Mouse (Mus musculus): Measurements from ENCODE around the gene Snx25. TPM values are rescaled to one million over a fixed set of nuclear protein-coding genes. Genes with fewer than 3 reads are reported as not detected.

Snx25 gene
- total RNA-seq, 1 experiment: 8.1 TPM

DNA sequence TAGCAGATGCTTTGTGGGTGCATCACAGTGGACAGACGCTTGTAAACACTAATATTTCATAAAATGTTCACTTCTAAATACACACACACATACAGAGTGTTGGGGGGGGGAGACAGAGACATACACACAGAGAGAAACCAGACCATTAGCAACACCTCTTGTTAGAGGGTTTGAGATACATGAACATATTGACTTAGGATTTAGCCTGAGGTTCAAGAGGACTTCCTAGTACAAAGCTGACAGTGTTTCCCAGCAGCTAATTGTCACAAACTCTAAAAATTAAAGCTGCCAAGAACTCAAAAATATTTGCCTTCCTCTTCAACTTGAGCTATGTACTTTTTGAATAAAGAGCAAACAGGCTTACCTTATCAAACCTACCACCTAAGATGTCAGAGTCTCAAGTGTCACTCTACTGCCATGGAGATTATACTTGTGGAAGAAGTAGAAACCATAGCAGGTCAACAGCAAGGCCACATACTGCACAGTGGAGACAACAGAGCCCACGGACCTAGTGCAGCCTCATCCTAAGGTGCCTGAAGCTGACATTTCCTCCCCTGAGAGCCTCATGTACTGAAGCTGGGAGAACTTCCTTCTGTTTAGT lies 78.3 kb downstream of the Snx25 start:
- H3K36me3 ChIP-seq (ENCODE audit: control insufficient read depth, insufficient read depth, low read length, poor library complexity, severe bottlenecking): no peaks in the 10 kb centered on the region
- H3K9me3 ChIP-seq (ENCODE audit: control insufficient read depth, insufficient read depth, low read depth, low read length): no peaks in the 10 kb centered on the region
- DNase-seq (ENCODE audit: low read depth, low spot score): no peak
- H3K9ac ChIP-seq (ENCODE audit: insufficient read depth, low read depth, low read length, poor library complexity, severe bottlenecking): no peak overlapping the region
- H3K4me1 ChIP-seq (ENCODE audit: control insufficient read depth in 2 of 2, insufficient read depth in 2 of 2, low read length in 2 of 2, poor library complexity in 1 of 2): no peaks in the 10 kb centered on the region
- in situ Hi-C loops (cut with MboI; ENCODE audit: low sequenced_read_pairs in 2 of 2, unreplicated experiment in 2 of 2): no loop called here
- no peak overlapping the region for H3K27ac ChIP-seq (ENCODE audit: insufficient read depth, low read depth, low read length, poor library complexity, severe bottlenecking)
- no peak overlapping the region for H3K4me3 ChIP-seq (ENCODE audit: insufficient read depth in 1 of 2, low read depth in 1 of 2, low read length in 2 of 2, poor library complexity in 1 of 2, severe bottlenecking in 1 of 2)
- TF ChIP-seq CHD2 (IDR thresholded peaks at IDR 0.05; ENCODE audit: low read depth, low read length): no peak
- TF ChIP-seq ZNF384 (IDR thresholded peaks at IDR 0.05; ENCODE audit: low read depth, low read length): no peak
- no peak for TF ChIP-seq ZC3H11A (IDR thresholded peaks at IDR 0.05; ENCODE audit: borderline replicate concordance, low read depth, low read length)
- no peak for TF ChIP-seq MAFK (IDR thresholded peaks at IDR 0.05; ENCODE audit: insufficient read depth, low read depth, low read length)
- TF ChIP-seq HCFC1 (IDR thresholded peaks at IDR 0.05; ENCODE audit: borderline replicate concordance, insufficient read depth, low read length): no peak

DNA sequence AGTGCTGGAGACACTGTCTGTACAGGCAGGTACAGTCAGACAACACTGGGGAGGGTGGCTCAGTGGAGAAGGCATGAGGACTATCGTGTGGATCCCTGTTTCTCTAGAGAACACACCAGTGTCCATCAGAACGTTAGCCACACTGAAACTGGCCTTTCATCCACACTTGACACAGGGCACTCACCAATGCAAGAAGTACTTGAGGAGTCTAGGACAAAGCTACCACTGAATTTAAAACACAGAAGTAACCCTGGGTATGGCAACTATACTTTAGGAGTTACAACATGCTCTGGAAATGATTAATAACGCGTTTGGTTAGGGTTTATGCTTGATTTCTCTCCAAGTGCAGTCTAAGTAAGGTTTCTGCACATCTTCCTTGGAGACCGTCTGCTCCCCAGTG lies 79.2 kb downstream of the Snx25 start:
- in situ Hi-C loops (cut with MboI; ENCODE audit: low sequenced_read_pairs in 2 of 2, unreplicated experiment in 2 of 2): no loop called here
- no peaks in the 10 kb centered on the region for H3K36me3 ChIP-seq (ENCODE audit: control insufficient read depth, insufficient read depth, low read length, poor library complexity, severe bottlenecking)
- H3K9me3 ChIP-seq (ENCODE audit: control insufficient read depth, insufficient read depth, low read depth, low read length): no peaks in the 10 kb centered on the region
- H3K4me3 ChIP-seq (ENCODE audit: insufficient read depth in 1 of 2, low read depth in 1 of 2, low read length in 2 of 2, poor library complexity in 1 of 2, severe bottlenecking in 1 of 2): no peak overlapping the region
- no peak for DNase-seq (ENCODE audit: low read depth, low spot score)
- TF ChIP-seq HCFC1 (IDR thresholded peaks at IDR 0.05; ENCODE audit: borderline replicate concordance, insufficient read depth, low read length) (no peak), CHD2 (IDR thresholded peaks at IDR 0.05; ENCODE audit: low read depth, low read length) (no peak), ZNF384 (IDR thresholded peaks at IDR 0.05; ENCODE audit: low read depth, low read length) (no peak), MAFK (IDR thresholded peaks at IDR 0.05; ENCODE audit: insufficient read depth, low read depth, low read length) (no peak), ZC3H11A (IDR thresholded peaks at IDR 0.05; ENCODE audit: borderline replicate concordance, low read depth, low read length) (no peak)
- H3K27ac ChIP-seq (ENCODE audit: insufficient read depth, low read depth, low read length, poor library complexity, severe bottlenecking): no peak overlapping the region
- H3K4me1 ChIP-seq (ENCODE audit: control insufficient read depth in 2 of 2, insufficient read depth in 2 of 2, low read length in 2 of 2, poor library complexity in 1 of 2): no peaks in the 10 kb centered on the region
- H3K9ac ChIP-seq (ENCODE audit: insufficient read depth, low read depth, low read length, poor library complexity, severe bottlenecking): no peak overlapping the region

DNA sequence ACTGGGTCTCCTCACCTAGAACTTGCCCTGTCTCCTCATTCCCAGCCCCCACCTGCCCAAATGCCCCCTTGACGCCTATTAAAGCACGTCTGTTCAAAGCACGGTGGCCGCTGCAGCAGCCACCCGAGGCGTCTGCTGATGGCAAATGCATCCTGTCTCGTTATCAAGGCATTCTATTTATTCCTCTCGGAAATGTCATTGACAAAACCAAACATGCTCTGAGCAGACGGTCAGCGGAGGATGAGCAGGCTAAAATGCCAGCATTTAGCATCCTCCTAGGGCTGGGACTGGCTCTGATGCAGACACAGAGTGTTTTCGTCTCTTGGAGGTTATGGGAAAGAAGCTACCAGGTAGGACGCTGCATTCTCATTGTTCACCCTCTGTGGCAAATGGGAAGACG lies 111.7 kb downstream of the Snx25 start:
- Histone ChIP-seq H3K4me1 (ENCODE audit: control insufficient read depth in 2 of 2, insufficient read depth in 2 of 2, low read length in 2 of 2, poor library complexity in 1 of 2) (no peaks in the 10 kb centered on the region), H3K4me3 (ENCODE audit: insufficient read depth in 1 of 2, low read depth in 1 of 2, low read length in 2 of 2, poor library complexity in 1 of 2, severe bottlenecking in 1 of 2) (no peak overlapping the region), H3K36me3 (ENCODE audit: control insufficient read depth, insufficient read depth, low read length, poor library complexity, severe bottlenecking) (no peaks in the 10 kb centered on the region), H3K27ac (ENCODE audit: insufficient read depth, low read depth, low read length, poor library complexity, severe bottlenecking) (no peak overlapping the region), H3K9me3 (ENCODE audit: control insufficient read depth, insufficient read depth, low read depth, low read length) (no peaks in the 10 kb centered on the region), H3K9ac (ENCODE audit: insufficient read depth, low read depth, low read length, poor library complexity, severe bottlenecking) (no peak overlapping the region)
- in situ Hi-C loops (cut with MboI; ENCODE audit: low sequenced_read_pairs in 2 of 2, unreplicated experiment in 2 of 2): no loop called here
- TF ChIP-seq CHD2 (IDR thresholded peaks at IDR 0.05; ENCODE audit: low read depth, low read length): no peak
- TF ChIP-seq HCFC1 (IDR thresholded peaks at IDR 0.05; ENCODE audit: borderline replicate concordance, insufficient read depth, low read length): no peak
- no peak for TF ChIP-seq MAFK (IDR thresholded peaks at IDR 0.05; ENCODE audit: insufficient read depth, low read depth, low read length)
- DNase-seq (ENCODE audit: low read depth, low spot score): no peak

DNA sequence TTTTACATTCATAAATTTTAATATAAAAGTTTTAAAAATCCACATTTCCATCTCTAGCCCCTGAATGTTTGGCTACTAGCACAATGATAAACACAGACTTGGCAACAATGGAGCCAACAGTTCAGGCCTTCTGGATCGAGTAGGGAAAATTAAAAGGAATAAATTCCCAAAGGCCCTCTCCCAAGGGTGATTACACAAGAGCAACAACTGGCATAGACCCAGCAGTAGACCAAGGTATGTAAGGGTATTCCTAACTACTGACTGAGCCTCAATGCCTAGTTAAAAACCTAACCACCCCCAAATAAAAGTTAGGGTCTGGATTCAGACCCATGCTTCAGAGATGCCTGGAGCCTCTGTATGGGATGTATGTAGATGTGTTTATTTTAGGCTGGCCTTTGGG lies 112.3 kb downstream of the Snx25 start:
- Histone ChIP-seq H3K9ac (ENCODE audit: insufficient read depth, low read depth, low read length, poor library complexity, severe bottlenecking) (no peak overlapping the region), H3K27ac (ENCODE audit: insufficient read depth, low read depth, low read length, poor library complexity, severe bottlenecking) (no peak overlapping the region), H3K36me3 (ENCODE audit: control insufficient read depth, insufficient read depth, low read length, poor library complexity, severe bottlenecking) (no peaks in the 10 kb centered on the region), H3K4me3 (ENCODE audit: insufficient read depth in 1 of 2, low read depth in 1 of 2, low read length in 2 of 2, poor library complexity in 1 of 2, severe bottlenecking in 1 of 2) (no peak overlapping the region), H3K4me1 (ENCODE audit: control insufficient read depth in 2 of 2, insufficient read depth in 2 of 2, low read length in 2 of 2, poor library complexity in 1 of 2) (no peaks in the 10 kb centered on the region), H3K9me3 (ENCODE audit: control insufficient read depth, insufficient read depth, low read depth, low read length) (no peaks in the 10 kb centered on the region)
- DNase-seq (ENCODE audit: low read depth, low spot score): no peak
- TF ChIP-seq HCFC1 (IDR thresholded peaks at IDR 0.05; ENCODE audit: borderline replicate concordance, insufficient read depth, low read length): no peak
- TF ChIP-seq ZC3H11A (IDR thresholded peaks at IDR 0.05; ENCODE audit: borderline replicate concordance, low read depth, low read length): no peak
- TF ChIP-seq MAFK (IDR thresholded peaks at IDR 0.05; ENCODE audit: insufficient read depth, low read depth, low read length): no peak
- TF ChIP-seq CHD2 (IDR thresholded peaks at IDR 0.05; ENCODE audit: low read depth, low read length): no peak
- no peak for TF ChIP-seq ZNF384 (IDR thresholded peaks at IDR 0.05; ENCODE audit: low read depth, low read length)
- in situ Hi-C loops (cut with MboI; ENCODE audit: low sequenced_read_pairs in 2 of 2, unreplicated experiment in 2 of 2): no loop called here

DNA sequence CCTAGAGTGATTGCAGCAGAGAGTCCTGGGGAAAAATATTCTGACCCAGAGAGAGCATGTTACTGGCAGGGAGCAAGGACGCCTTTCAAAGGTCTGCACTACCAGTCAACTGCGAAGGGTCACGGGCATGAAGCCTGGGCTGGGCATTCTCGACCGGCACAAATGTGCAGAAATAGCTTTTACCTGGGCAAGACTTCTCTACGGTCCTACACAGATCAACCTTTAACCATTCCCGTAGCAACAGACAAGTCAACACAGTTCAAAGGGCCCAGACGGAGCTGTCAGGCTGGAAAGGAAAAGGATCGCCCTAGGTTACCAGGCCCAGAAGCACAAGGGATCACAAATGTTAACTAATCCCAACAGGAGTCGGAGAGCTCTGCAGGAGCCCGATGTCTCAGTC lies 115.7 kb downstream of the Snx25 start:
- in situ Hi-C loops (cut with MboI; ENCODE audit: low sequenced_read_pairs in 2 of 2, unreplicated experiment in 2 of 2): no loop called here

More for the DNA sequence above, 115.7 kb downstream of the Snx25 start:
- H3K27ac ChIP-seq (ENCODE audit: insufficient read depth, low read depth, low read length, poor library complexity, severe bottlenecking): no peak overlapping the region
- H3K36me3 ChIP-seq (ENCODE audit: control insufficient read depth, insufficient read depth, low read length, poor library complexity, severe bottlenecking): no peaks in the 10 kb centered on the region
- no peak overlapping the region for H3K9ac ChIP-seq (ENCODE audit: insufficient read depth, low read depth, low read length, poor library complexity, severe bottlenecking)
- TF ChIP-seq CHD2 (IDR thresholded peaks at IDR 0.05; ENCODE audit: low read depth, low read length) (no peak), HCFC1 (IDR thresholded peaks at IDR 0.05; ENCODE audit: borderline replicate concordance, insufficient read depth, low read length) (no peak), ZNF384 (IDR thresholded peaks at IDR 0.05; ENCODE audit: low read depth, low read length) (no peak)
- DNase-seq (ENCODE audit: low read depth, low spot score): no peak
- H3K9me3 ChIP-seq (ENCODE audit: control insufficient read depth, insufficient read depth, low read depth, low read length): no peaks in the 10 kb centered on the region
- H3K4me3 ChIP-seq (ENCODE audit: insufficient read depth in 1 of 2, low read depth in 1 of 2, low read length in 2 of 2, poor library complexity in 1 of 2, severe bottlenecking in 1 of 2): no peak overlapping the region
- no peaks in the 10 kb centered on the region for H3K4me1 ChIP-seq (ENCODE audit: control insufficient read depth in 2 of 2, insufficient read depth in 2 of 2, low read length in 2 of 2, poor library complexity in 1 of 2)

Data from ES-E14 (cell line).